Mouse (Mus musculus) frontal cortex, postnatal 36 days (tissue): ENCODE results near the gene Dock9.

Source experiments
- DNase-seq, 2 experiments: peaks; one replicate each; pipeline ENCODE4 v3.0.0; 2022; ENCODE audit warnings: low spot score in 2 of 2

Dock9 gene

DNA sequence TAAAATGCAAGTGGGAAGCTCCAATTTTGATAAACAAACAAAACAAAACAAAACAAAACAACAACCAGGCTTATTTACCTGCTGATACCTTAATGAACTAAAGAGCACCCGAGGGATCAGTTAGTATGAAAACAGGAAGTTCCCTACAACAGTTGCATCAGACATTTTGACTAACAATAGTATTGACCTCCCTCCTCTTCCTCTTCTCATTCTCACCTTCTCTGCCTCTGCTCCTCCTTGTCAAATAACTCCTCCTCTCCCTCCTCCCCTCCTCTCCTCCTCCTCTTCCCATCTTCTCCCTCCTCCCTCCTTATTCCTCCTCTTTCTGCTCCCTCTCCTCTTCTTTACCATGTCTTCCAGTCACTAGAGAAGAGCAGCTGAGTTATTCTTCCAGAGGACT is 270.4 kb downstream of the Dock9 start:
- no peak for DNase-seq

- DNase-seq: no peak
Measured at GRCm38 (mm10) chr14:121521709-121522108, 275.9 kb downstream of the Dock9 start.

DNA sequence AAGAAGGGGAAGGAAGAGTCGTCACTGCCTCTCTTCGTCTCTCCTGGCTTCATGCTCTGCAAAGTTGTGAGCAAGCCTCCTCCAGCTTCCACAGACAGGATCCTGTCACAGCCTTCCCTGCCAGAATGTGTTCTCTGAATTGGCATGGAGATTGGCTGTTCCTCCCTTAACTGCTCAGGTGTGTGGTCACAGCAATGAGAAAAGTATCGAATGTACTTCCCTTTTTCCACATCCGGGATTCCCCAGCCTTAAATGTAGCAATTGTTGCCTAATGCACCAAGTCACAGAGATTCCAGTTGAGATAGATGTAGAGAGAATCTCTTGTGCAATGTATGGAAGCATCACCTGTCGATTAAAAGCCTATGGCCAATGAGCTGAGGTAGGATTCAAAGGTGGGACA is 280.8 kb downstream of the Dock9 start:
- DNase-seq: no peak

DNA sequence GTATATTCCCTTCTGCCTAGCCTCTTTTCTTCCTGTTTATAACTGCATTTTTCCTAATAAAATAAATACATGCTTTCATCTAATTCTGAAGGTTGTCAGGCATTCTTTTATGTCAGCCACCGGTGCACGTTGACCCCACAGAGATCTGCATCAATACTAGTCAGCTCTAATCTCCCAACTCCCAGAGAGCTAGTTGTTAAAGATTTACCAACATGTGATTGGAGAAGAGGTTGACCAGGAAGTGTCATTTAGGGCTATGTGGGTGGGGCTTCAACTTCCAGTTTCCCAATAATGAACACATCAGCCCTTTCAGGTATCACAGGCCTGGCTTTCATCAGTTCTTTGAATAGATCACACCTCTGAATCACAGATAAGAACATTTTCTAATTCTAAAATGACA is 288.7 kb downstream of the Dock9 start:
- no peak for DNase-seq

DNA sequence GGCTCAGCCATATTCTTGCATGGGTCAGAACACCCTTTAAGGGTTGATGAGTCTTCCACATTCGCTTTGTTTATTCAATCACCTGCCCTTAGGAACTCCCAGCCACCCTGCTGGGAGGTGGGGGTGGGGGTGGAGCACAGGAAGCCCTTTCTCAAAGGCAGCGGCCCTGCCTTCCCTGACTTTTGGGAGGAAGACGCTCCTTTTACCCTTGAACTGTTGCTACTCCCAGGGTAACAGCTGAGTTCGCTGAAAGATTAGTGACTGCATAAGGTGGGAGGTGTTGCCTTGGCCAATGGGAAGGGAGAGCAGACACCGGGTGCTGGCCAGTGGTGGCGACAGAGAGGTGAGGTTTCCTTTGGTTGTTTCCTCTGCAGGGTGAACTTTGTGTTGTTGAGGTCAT is 291.3 kb downstream of the Dock9 start:
- no peak for DNase-seq

- no peak for DNase-seq
Measured at GRCm38 (mm10) chr14:121505485-121505860, 292.2 kb downstream of the Dock9 start.

GRCm38 (mm10) chr14:121504781-121505484 is 292.7 kb downstream of the Dock9 start, which contains the start of gene Slc15a1:
Gene Slc15a1, minus strand, starts transcription at chr14:121505252.
- DNase-seq: no peak

DNA sequence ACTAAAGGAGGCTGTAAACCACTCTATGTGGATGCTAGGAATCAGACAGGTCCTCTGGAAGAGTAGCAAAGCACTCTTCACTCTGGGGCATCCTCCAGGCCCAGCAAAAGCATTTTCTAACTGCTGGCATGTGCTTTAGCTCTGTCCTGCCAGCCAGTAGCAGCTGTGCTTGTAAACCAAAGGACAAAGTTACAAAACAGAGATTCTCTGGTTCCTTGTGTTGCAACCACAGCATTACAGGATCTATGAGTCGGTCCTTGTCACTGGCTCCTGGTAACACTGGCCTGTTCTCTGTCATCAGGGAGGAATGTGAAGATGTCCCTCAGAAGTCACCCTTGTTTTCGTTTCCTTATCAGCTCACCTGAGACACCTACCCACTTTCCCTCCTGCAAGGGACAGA is 297.1 kb downstream of the Dock9 start:
- DNase-seq: no peak

GRCm38 (mm10) chr14:121499769-121500168 is 297.9 kb downstream of the Dock9 start:
- no peak for DNase-seq

DNA sequence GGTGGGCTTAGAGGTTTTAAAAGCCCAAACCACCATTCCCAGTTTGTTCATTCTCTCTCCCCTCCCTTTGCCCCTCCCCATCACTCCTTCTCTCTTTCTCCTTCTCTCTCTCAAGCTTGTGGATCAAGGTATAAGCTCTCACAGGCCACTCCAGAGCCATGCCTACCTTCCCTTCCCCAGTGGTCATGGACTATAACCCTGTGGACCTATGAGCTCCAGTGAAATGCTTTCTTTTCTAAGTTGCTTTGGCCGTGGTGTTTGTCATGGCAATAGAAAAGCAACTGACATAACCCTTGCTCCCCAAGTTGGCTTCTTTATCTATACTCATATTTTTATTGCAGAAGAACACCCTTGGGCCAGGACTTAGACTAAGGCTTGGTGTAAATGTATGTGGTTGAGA is 299.8 kb downstream of the Dock9 start:
- no peak for DNase-seq

DNA sequence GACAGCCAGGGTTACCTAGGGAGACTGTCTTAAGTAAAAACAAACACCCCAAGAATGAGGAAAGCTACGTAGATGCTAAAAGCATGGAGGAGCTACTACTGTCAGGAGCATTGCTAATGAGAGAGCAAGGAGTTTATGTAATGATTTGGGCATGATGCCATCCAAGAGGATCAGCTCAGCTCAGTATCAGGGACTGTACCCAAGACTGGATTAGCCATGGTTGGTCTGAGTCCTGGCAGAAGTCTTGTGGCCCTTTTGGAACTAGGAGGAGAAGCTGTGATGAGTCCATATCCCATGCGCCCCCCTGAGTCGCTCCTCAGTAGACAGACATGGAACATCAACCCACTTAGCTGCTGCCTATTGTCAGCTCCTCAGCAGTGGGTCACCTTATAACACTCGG is 301.9 kb downstream of the Dock9 start:
- no peak for DNase-seq

- DNase-seq: no peak
Measured at GRCm38 (mm10) chr14:121495120-121495519, 302.5 kb downstream of the Dock9 start.

- no peak for DNase-seq
Measured at GRCm38 (mm10) chr14:121494238-121494637, 303.4 kb downstream of the Dock9 start.

GRCm38 (mm10) chr14:121493712-121494111 is 303.9 kb downstream of the Dock9 start:
- DNase-seq: no peak

DNA sequence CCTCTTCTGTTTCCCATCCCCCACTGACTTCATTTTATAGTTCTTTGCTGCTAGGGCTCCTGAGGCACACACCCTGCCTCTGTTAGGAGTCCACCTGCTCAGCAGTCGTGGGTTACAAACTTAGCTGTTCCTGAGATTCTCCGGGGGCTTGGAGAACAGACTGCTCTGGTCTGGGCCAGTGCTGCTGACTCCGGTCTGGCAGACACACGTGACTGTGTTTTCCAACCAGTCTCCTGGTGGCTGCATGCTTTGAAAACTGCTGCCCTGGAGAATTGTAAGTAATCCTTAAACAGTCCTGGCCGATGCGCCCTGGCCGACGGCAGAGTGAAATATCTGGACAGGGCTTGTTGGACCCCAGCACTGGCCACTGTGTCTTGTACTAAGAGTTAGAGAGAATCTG is 305.3 kb downstream of the Dock9 start:
- no peak for DNase-seq
